Mouse (Mus musculus) heart, adult 2 months (tissue): ENCODE measurements around the gene R3hdm2. TPM values are rescaled to one million over a fixed set of nuclear protein-coding genes. Genes with fewer than 3 reads are reported as not detected.

ENCODE experiments used
- DNase-seq, 2 experiments: peaks; one replicate each; pipeline ENCODE4 v3.0.0; 2021
- H3K27ac ChIP-seq: fragments of 200-600 bp; 2 replicates; pipeline ENCODE4 v1.8.1; 2022
- H3K27me3 ChIP-seq: fragments of 200-500 bp; 2 replicates; pipeline ENCODE4 v1.6.1; 2012; ENCODE audit warnings: mild to moderate bottlenecking, low read length, inconsistent platforms, mixed read lengths; ENCODE audit not compliant: control insufficient read depth, insufficient read depth
- H3K36me3 ChIP-seq: fragments of 200-500 bp; 2 replicates; pipeline ENCODE4 v1.6.1; 2012; ENCODE audit warnings: low read length, inconsistent platforms; ENCODE audit not compliant: control insufficient read depth, insufficient read depth
- H3K4me1 ChIP-seq: fragments of 200-500 bp; 2 replicates; pipeline ENCODE4 v1.6.1; 2011; ENCODE audit warnings: low read length; ENCODE audit not compliant: control insufficient read depth, insufficient read depth
- H3K4me3 ChIP-seq: fragments of 200-600 bp; 2 replicates; pipeline ENCODE4 v1.8.1; 2022
- H3K79me2 ChIP-seq: fragments of 200-500 bp; replicated peaks from 2 replicates; pipeline ENCODE4 v1.6.1; 2012; ENCODE audit warnings: mild to moderate bottlenecking, inconsistent platforms, low read length, moderate library complexity, mixed read lengths; ENCODE audit not compliant: control insufficient read depth, insufficient read depth
- H3K9ac ChIP-seq: fragments of 200-500 bp; 2 replicates; pipeline ENCODE4 v1.6.1; 2012; ENCODE audit warnings: low read depth, mild to moderate bottlenecking, control low read depth, inconsistent platforms, low read length, mixed read lengths
- CTCF ChIP-seq: fragments of 200-600 bp; IDR thresholded peaks from 2 replicates; pipeline ENCODE4 v1.8.1; 2022; ENCODE audit warnings: antibody characterized with exemption, mild to moderate bottlenecking, moderate library complexity
- EP300 ChIP-seq: fragments of 200-500 bp; IDR thresholded peaks from 2 replicates; pipeline ENCODE4 v1.6.1; 2011; ENCODE audit warnings: low read depth, low read length, control low read depth; ENCODE audit not compliant: insufficient read depth
- POLR2A ChIP-seq: fragments of 200-500 bp; IDR thresholded peaks from 2 replicates; pipeline ENCODE4 v1.6.1; 2011; ENCODE audit warnings: mild to moderate bottlenecking, low read depth, low read length, control low read depth; ENCODE audit not compliant: insufficient read depth
- WGBS: fragments of 180-500 bp; shearing (Covaris S2); methylation state at CpG from one replicate; pipeline ENCODE4 v1.1.7; 2018; 5-methylcytosine and 5-hydroxymethylcytosine counted together
- intact Hi-C: fragments of 180-260 bp; cut with DNase I; formaldehyde crosslinking; loops from one replicate; pipeline ENCODE4 v1.15.1; 2025
- long read RNA-seq: library from polyadenylated mRNA; stranded (forward); transcript quantifications from one replicate; pipeline ENCODE4 v2.0.0, GENCODE M21; 2021
- polyA plus RNA-seq: library from polyadenylated mRNA; depleted of rRNA; stranded (reverse); fragments of >200 nt; gene quantifications from 2 replicates; pipeline ENCODE4 v1.2.3, GENCODE M21; 2012; rRNA removed
- total RNA-seq, 2 experiments: library from RNA; stranded (reverse); gene quantifications; 2 replicates each; pipeline ENCODE4 v1.2.3; 2021

R3hdm2 gene
- total RNA-seq (100 to 1,000 TPM; 151 to 171 TPM), polyA plus RNA-seq (120 and 154 TPM in 2 replicates)
- long read RNA-seq, full-length matches to known transcripts: 5 of 66 reads
- long read RNA-seq, partial matches to known transcripts: 31 of 66 reads
- long read RNA-seq, other reads (novel, unspliced or antisense): 30 of 66 reads

GRCm38 (mm10) chr10:127380251-127380691, at the start of gene R3hdm2:
TSS of gene R3hdm2 (plus strand) at chr10:127380327.
- peak within 1 kb of the TSS; percentile 94 for H3K27ac ChIP-seq
- H3K79me2 ChIP-seq: peaks cover 3% of the 10 kb centered on the region
- peak within 1 kb of the TSS; percentile 96 for H3K9ac ChIP-seq
- H3K4me1 ChIP-seq: peaks cover 4% of the 10 kb centered on the region
- H3K4me3 ChIP-seq: peak within 1 kb of the TSS; percentile 81
- intact Hi-C loops: loop anchor here (5.0 kb wide), 1 partner anchor 47 kb away; no protein-coding TSS in a partner anchor
- H3K27me3 ChIP-seq: no peaks in the 10 kb centered on the region
- peak; percentile 91 to 95 for DNase-seq
- TF ChIP-seq POLR2A: no peak; the same call in 1 of the 2 replicates
- WGBS: under 1% methylated on average over 51 of the region's 53 CpGs
- H3K36me3 ChIP-seq: peaks cover 3% of the 10 kb centered on the region; the same call in 1 of the 2 replicates

- Histone ChIP-seq H3K9ac (no peak overlapping the region), H3K27ac (no peak overlapping the region), H3K4me1 (no peaks in the 10 kb centered on the region), H3K36me3 (no peaks in the 10 kb centered on the region), H3K79me2 (no peaks in the 10 kb centered on the region), H3K4me3 (no peak overlapping the region), H3K27me3 (peaks cover 3% of the 10 kb centered on the region; the same call in 1 of the 2 replicates)
- no peak for DNase-seq
- intact Hi-C loops: no loop called here
- no peak for TF ChIP-seq POLR2A
- no peak for TF ChIP-seq EP300
- peak; percentile 16; the same call in 1 of the 2 replicates for TF ChIP-seq CTCF
- WGBS: 35% methylated on average over 31 of the region's 31 CpGs
Measured at GRCm38 (mm10) chr10:127332211-127332874, 47.8 kb upstream of the R3hdm2 start.

GRCm38 (mm10) chr10:127333152-127333551, 47.0 kb upstream of the R3hdm2 start:
- intact Hi-C loops: no loop called here
- no peak for TF ChIP-seq POLR2A
- TF ChIP-seq CTCF: peak; percentile 55
- WGBS: 56% methylated on average over 5 of the region's 5 CpGs
- Histone ChIP-seq H3K27ac (no peak overlapping the region), H3K79me2 (no peaks in the 10 kb centered on the region), H3K27me3 (peaks cover 3% of the 10 kb centered on the region; the same call in 1 of the 2 replicates), H3K4me3 (no peak overlapping the region), H3K4me1 (no peaks in the 10 kb centered on the region), H3K36me3 (no peaks in the 10 kb centered on the region), H3K9ac (no peak overlapping the region)
- DNase-seq: no peak

GRCm38 (mm10) chr10:127335271-127335670, 44.9 kb upstream of the R3hdm2 start:
- 43% methylated on average over 1 of the region's 1 CpGs for WGBS
- Histone ChIP-seq H3K4me3 (no peak overlapping the region), H3K9ac (no peak overlapping the region), H3K79me2 (no peaks in the 10 kb centered on the region), H3K27me3 (peaks cover 3% of the 10 kb centered on the region; the same call in 1 of the 2 replicates), H3K4me1 (no peaks in the 10 kb centered on the region), H3K27ac (no peak overlapping the region), H3K36me3 (no peaks in the 10 kb centered on the region)
- TF ChIP-seq EP300 (no peak), CTCF (peak; percentile 25), POLR2A (no peak)
- intact Hi-C loops: no loop called here
- DNase-seq: no peak

- TF ChIP-seq EP300 (no peak), POLR2A (no peak), CTCF (no peak)
- no peak overlapping the region for H3K4me3 ChIP-seq
- intact Hi-C loops: loop anchor here (1.0 kb wide), 1 partner anchor 45 kb away; no protein-coding TSS in a partner anchor
- DNase-seq: no peak
- peaks cover 3% of the 10 kb centered on the region; the same call in 1 of the 2 replicates for H3K27me3 ChIP-seq
- no peaks in the 10 kb centered on the region for H3K4me1 ChIP-seq
- 50% methylated on average over 5 of the region's 5 CpGs for WGBS
- no peak overlapping the region for H3K27ac ChIP-seq
- no peak overlapping the region for H3K9ac ChIP-seq
- H3K36me3 ChIP-seq: no peaks in the 10 kb centered on the region
- no peaks in the 10 kb centered on the region for H3K79me2 ChIP-seq
Measured at GRCm38 (mm10) chr10:127336952-127337351, 43.2 kb upstream of the R3hdm2 start.

GRCm38 (mm10) chr10:127337536-127338099, 42.5 kb upstream of the R3hdm2 start:
- intact Hi-C loops: no loop called here
- peaks cover 3% of the 10 kb centered on the region; the same call in 1 of the 2 replicates for H3K27me3 ChIP-seq

More at GRCm38 (mm10) chr10:127337536-127338099, 42.5 kb upstream of the R3hdm2 start:
- TF ChIP-seq CTCF (no peak), EP300 (no peak), POLR2A (no peak)
- Histone ChIP-seq H3K36me3 (no peaks in the 10 kb centered on the region), H3K79me2 (no peaks in the 10 kb centered on the region), H3K4me3 (no peak overlapping the region), H3K27ac (no peak overlapping the region), H3K9ac (no peak overlapping the region), H3K4me1 (peaks cover 2% of the 10 kb centered on the region; the same call in 1 of the 2 replicates)
- 71% methylated on average over 6 of the region's 6 CpGs for WGBS
- no peak for DNase-seq
